Mouse (Mus musculus) small intestine, adult 2 months (tissue): ENCODE data around the gene Olfr691. TPM values are rescaled to one million over a fixed set of nuclear protein-coding genes. Genes with fewer than 3 reads are reported as not detected.
"Not testable (repeated sequence)": the region's sequence is repeated elsewhere in the genome, so short reads cannot be mapped to it uniquely, and the experiment has no call there.

Experiments used
- H3K27ac ChIP-seq: fragments of 200-500 bp; 2 replicates; pipeline ENCODE4 v1.5.1; 2012; ENCODE audit warnings: low read depth, low read length, control low read depth, inconsistent platforms; ENCODE audit not compliant: insufficient read depth
- H3K27me3 ChIP-seq: fragments of 200-500 bp; 2 replicates; pipeline ENCODE4 v1.6.1; 2012; ENCODE audit warnings: mild to moderate bottlenecking, moderate library complexity, low read length, inconsistent platforms; ENCODE audit not compliant: control insufficient read depth, insufficient read depth
- H3K36me3 ChIP-seq: fragments of 200-500 bp; 2 replicates; pipeline ENCODE4 v1.6.1; 2012; ENCODE audit warnings: mild to moderate bottlenecking, low read length, control low read depth, inconsistent platforms; ENCODE audit not compliant: control insufficient read depth, insufficient read depth
- H3K4me1 ChIP-seq: fragments of 200-500 bp; 2 replicates; pipeline ENCODE4 v1.6.1; 2012; ENCODE audit warnings: low read length, inconsistent platforms, mixed read lengths; ENCODE audit not compliant: control insufficient read depth, insufficient read depth, insufficient read length
- H3K4me3 ChIP-seq: fragments of 200-500 bp; 2 replicates; pipeline ENCODE4 v1.5.1; 2012; ENCODE audit warnings: low read depth, mild to moderate bottlenecking, control low read depth, inconsistent platforms, low read length, moderate library complexity
- CTCF ChIP-seq: fragments of 200-500 bp; IDR thresholded peaks from 2 replicates; pipeline ENCODE4 v1.5.1; 2012; ENCODE audit warnings: low read depth, mild to moderate bottlenecking, control low read depth, inconsistent platforms, low read length, moderate library complexity, mixed read lengths; ENCODE audit not compliant: insufficient replicate concordance, insufficient read length; ENCODE audit errors: extremely low read depth
- POLR2A ChIP-seq: fragments of 200-500 bp; IDR thresholded peaks from 2 replicates; pipeline ENCODE4 v1.6.1; 2012; ENCODE audit warnings: low read depth, mild to moderate bottlenecking, control low read depth, inconsistent platforms, low read length, moderate library complexity
- WGBS: fragments of 180-500 bp; shearing (Covaris S2); methylation state at CpG from one replicate; pipeline ENCODE4 v1.1.7; 2018; 5-methylcytosine and 5-hydroxymethylcytosine counted together
- polyA plus RNA-seq: library from polyadenylated mRNA; depleted of rRNA; stranded (reverse); fragments of >200 nt; gene quantifications from 2 replicates; pipeline ENCODE4 v1.2.3, GENCODE M21; 2012

Olfr691 gene
- polyA plus RNA-seq, 1 experiment: not detected

DNA sequence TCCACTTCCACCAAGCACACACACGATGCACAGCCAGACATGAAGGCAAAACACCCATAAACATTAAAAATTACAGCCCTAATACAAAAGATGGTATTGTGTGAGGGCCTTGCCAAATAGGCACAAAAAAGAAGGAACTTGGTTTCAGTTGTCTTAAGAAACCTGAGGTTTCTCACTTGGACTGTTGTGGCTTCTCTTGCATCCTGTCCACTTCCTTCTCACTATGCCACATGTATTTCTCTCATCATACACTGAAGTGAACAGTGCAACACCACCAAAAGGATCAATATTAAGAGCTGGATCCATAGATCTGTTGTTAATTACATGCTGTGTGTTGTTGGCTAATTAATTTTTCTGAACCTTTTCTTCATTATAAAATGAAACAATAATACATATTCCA, 30.8 kb upstream of the Olfr691 start:
- H3K4me1 ChIP-seq: peaks cover 2% of the 10 kb centered on the region; the same call in 1 of the 2 replicates
- peaks cover 20% of the 10 kb centered on the region for H3K36me3 ChIP-seq
- H3K4me3 ChIP-seq: no peak overlapping the region
- 82% methylated on average over 1 of the region's 1 CpGs for WGBS
- H3K27me3 ChIP-seq: no peaks in the 10 kb centered on the region
- TF ChIP-seq POLR2A (no peak), CTCF (no peak)
- no peak overlapping the region for H3K27ac ChIP-seq

DNA sequence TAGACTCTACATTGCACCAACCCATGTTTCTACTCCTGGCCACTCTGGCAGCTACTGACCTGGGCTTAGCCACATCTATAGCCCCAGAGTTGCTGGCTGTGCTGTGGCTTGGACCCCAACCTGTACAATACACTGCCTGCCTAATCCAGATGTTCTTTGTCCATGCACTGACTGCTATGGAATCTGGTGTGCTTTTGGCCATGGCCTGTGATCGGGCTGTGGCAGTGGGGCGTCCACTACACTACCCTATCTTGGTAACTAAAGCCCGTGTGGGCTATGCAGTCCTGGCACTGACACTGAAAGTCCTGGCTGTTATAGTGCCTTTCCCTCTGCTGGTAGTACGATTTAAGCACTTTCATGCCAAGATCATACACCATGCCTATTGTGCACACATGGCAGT, 26.5 kb upstream of the Olfr691 start:
- H3K27me3 ChIP-seq: no peaks in the 10 kb centered on the region
- no peaks in the 10 kb centered on the region; the same call in 1 of the 2 replicates for H3K4me1 ChIP-seq
- H3K4me3 ChIP-seq: no peak overlapping the region
- no peak for TF ChIP-seq CTCF
- no peak for TF ChIP-seq POLR2A
- H3K36me3 ChIP-seq: peaks cover 4% of the 10 kb centered on the region
- WGBS: 91% methylated on average over 4 of the region's 4 CpGs
- no peak overlapping the region for H3K27ac ChIP-seq

DNA sequence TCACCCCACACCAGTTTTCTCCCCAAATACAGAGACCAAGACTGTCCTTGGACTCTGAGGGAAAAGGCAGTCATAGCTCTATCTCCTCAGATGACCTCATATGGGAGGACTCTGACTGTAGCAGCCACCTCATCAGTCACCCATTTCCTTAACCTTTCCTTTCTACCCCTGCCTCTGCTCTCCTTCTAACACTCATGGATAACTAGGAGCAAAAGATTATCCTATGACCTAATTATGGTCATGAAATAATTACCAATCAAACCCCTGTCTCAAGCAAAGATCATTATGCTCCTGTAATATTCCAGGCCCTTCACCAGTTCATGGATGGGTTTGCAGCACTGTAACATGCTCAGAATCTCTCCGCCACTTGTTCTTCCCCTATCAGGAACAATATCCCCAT, 25.9 kb upstream of the Olfr691 start, which contains the start of gene Olfr692:
Olfr692 (plus strand) TSS at position 301 of the 400 bp plus-strand sequence.
- 97% methylated on average over 1 of the region's 1 CpGs for WGBS
- H3K4me3 ChIP-seq: no peak within 1 kb of the TSS
- H3K27ac ChIP-seq: no peak within 1 kb of the TSS
- H3K27me3 ChIP-seq: no peaks in the 10 kb centered on the region
- H3K4me1 ChIP-seq: no peaks in the 10 kb centered on the region
- peaks cover 4% of the 10 kb centered on the region for H3K36me3 ChIP-seq
- TF ChIP-seq POLR2A (no peak), CTCF (no peak)

DNA sequence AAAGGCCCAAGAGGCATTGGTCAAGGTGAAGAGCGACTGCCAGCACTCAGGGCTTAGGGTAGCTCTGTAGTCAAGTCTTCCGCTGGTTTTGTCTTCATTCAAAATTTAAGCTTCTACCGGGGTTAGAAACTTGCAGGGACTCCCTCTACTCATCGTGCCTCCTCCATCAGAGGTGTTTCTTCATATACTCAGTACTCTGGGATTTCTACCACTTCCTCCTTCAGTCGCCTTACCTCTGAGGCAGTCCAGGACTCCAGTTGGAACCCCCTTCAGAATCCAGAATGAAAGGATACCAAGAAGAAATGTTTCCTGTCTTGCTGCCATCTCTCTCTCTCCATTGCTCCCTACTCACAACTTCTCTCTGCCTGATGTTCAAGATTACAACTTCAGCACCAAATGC, 25.2 kb upstream of the Olfr691 start:
- Histone ChIP-seq H3K4me1 (no peaks in the 10 kb centered on the region), H3K27me3 (no peaks in the 10 kb centered on the region), H3K27ac (no peak overlapping the region), H3K4me3 (no peak overlapping the region), H3K36me3 (peaks cover 4% of the 10 kb centered on the region)
- no peak for TF ChIP-seq CTCF
- 86% methylated on average over 5 of the region's 5 CpGs for WGBS

DNA sequence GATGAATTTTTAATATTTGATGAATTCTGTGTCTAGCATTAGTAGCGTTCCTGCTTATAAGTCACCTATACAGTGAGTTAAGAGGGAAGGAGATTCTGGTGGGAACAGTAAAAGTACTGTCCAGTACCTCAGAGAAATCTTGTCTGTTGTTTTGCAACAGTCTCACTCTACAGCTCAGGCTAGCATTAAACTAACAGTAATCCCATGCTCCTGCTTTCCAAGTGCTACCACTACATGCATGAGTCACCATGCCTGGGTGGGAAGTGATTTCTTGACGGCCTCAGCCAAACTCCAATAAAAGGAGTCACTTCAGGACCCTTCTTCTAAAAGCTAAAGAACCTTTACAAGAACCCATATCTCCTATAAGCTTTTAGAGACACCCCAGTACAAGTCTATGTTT, 19.6 kb upstream of the Olfr691 start:
- H3K27ac ChIP-seq: no peak overlapping the region
- H3K36me3 ChIP-seq: no peaks in the 10 kb centered on the region
- no peak for TF ChIP-seq POLR2A
- no peak for TF ChIP-seq CTCF
- H3K4me3 ChIP-seq: no peak overlapping the region
- no peaks in the 10 kb centered on the region for H3K27me3 ChIP-seq
- WGBS: 82% methylated on average over 2 of the region's 2 CpGs
- H3K4me1 ChIP-seq: no peaks in the 10 kb centered on the region

DNA sequence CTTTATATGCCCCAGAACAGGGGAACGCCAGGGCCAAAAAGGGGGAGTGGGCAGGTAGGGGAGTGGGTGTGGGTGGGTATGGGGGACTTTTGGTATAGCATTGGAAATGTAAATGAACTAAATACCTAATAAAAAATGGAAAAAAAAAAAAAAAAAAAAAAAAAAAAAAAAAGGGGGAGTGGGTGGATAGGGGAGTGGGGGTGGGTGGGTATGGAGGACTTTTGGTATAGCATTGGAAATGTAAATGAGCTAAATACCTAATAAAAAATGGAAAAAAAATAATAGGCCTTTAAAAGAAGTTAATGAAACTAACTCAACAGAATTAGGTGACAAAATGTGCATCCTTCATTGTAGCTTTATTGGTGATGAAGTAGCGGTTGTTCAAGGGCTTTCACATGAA, 14.4 kb upstream of the Olfr691 start:
- H3K27ac ChIP-seq, H3K27me3 ChIP-seq, H3K4me1 ChIP-seq, H3K36me3 ChIP-seq, H3K4me3 ChIP-seq: not testable (repeated sequence)
- WGBS: 90% methylated on average over 1 of the region's 2 CpGs

DNA sequence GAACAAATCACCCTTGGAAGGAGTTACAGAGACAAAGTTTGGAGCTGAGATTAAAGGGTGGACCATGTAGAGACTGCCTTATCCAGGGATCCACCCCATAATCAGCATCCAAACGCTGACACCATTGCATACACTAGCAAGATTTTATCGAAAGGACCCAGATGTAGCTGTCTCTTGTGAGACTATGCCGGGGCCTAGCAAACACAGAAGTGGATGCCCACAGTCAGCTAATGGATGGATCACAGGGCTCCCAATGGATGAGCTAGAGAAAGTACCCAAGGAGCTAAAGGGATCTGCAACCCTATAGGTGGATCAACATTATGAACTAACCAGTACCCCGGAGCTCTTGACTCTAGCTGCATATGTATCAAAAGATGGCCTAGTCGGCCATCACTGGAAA, 14.0 kb upstream of the Olfr691 start:
- not testable (repeated sequence) for H3K36me3 ChIP-seq, H3K27me3 ChIP-seq, H3K27ac ChIP-seq, H3K4me1 ChIP-seq, H3K4me3 ChIP-seq
- WGBS: no CpG with 5 or more reads among the region's 5 CpGs

DNA sequence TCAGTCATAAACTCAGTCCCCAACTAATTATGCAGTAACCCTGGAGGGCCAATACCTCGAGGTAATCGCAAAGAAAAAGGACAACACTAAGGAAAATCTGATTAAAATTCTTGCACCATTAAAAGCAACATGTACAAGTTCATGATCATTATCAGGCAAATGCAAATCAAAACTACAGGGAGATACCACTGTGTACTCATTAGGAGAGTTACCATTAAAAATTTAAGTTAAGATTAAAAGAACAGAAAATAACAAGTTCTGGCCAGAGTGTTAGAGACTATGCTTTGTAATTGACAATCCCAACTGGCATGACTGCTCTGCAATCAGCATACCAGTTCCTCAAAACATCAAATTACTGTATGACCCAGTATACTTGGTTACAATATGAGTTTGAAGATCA, 682 bp upstream of the Olfr691 start:
- Histone ChIP-seq H3K27me3 (no peaks in the 10 kb centered on the region), H3K4me3 (no peak overlapping the region), H3K36me3 (no peaks in the 10 kb centered on the region), H3K4me1 (no peaks in the 10 kb centered on the region), H3K27ac (no peak overlapping the region)
- no peak for TF ChIP-seq POLR2A
- TF ChIP-seq CTCF: no peak
- WGBS: 79% methylated on average over 2 of the region's 2 CpGs
